Mouse (Mus musculus) limb, embryonic 15.5 days (tissue): ENCODE data around the gene Paqr7. TPM values are rescaled to one million over a fixed set of nuclear protein-coding genes. Genes with fewer than 3 reads are reported as not detected.

Experiments
- ATAC-seq: fragments of 200-750 bp; cut with Nextera tagmentation; 2 replicates; pipeline ENCODE4 v1.8.0; 2017; ENCODE audit warnings: low read depth, moderate TSS enrichment; ENCODE audit not compliant: insufficient number of reproducible peaks, low FRiP score, low TSS enrichment
- H3K27ac ChIP-seq: fragments of 300-500 bp; sonication (generic); 2 replicates; pipeline ENCODE4 v1.5.1; 2015; ENCODE audit warnings: moderate library complexity, mild to moderate bottlenecking, inconsistent platforms
- H3K27me3 ChIP-seq: fragments of 300-500 bp; sonication (generic); 2 replicates; pipeline ENCODE4 v1.6.1; 2015; ENCODE audit warnings: inconsistent platforms
- H3K36me3 ChIP-seq: fragments of 300-500 bp; sonication (generic); 2 replicates; pipeline ENCODE4 v1.6.1; 2015; ENCODE audit warnings: inconsistent platforms
- H3K4me1 ChIP-seq: fragments of 300-500 bp; sonication (generic); 2 replicates; pipeline ENCODE4 v1.6.1; 2015; ENCODE audit warnings: inconsistent platforms
- H3K4me2 ChIP-seq: fragments of 300-500 bp; sonication (generic); 2 replicates; pipeline ENCODE4 v1.6.1; 2015; ENCODE audit warnings: mild to moderate bottlenecking, inconsistent platforms
- H3K4me3 ChIP-seq: fragments of 300-500 bp; sonication (generic); 2 replicates; pipeline ENCODE4 v1.5.1; 2015; ENCODE audit warnings: mild to moderate bottlenecking, inconsistent platforms
- H3K9ac ChIP-seq: fragments of 300-500 bp; sonication (generic); 2 replicates; pipeline ENCODE4 v1.6.1; 2015; ENCODE audit warnings: inconsistent platforms
- H3K9me3 ChIP-seq: fragments of 300-500 bp; sonication (generic); 2 replicates; pipeline ENCODE4 v1.6.1; 2016; ENCODE audit warnings: inconsistent platforms
- WGBS: fragments of 180-500 bp; shearing (Covaris S2); methylation state at CpG from one replicate; pipeline ENCODE4 v1.1.7; 2015; 5-methylcytosine and 5-hydroxymethylcytosine counted together
- microRNA-seq: library from miRNA; unstranded; fragments of <30 nt; microRNA quantifications from one replicate; pipeline ENCODE4, GENCODE M21; 2016
- polyA plus RNA-seq: library from polyadenylated mRNA; unstranded; fragments of >200 nt; fragmentation: Nextera tagmentation; extraction: Ambion mirVana; gene quantifications from 2 replicates; pipeline ENCODE4 v1.2.1, GENCODE M21; 2015

The Paqr7 gene
- polyA plus RNA-seq, 1 experiment from 2014 or later = 6.3 TPM

GRCm38 (mm10) chr4:134548169-134548938, 51.9 kb downstream of the Paqr7 start:
- no peak overlapping the region for H3K4me2 ChIP-seq
- peaks cover 6% of the 10 kb centered on the region; the same call in 1 of the 2 replicates for H3K9me3 ChIP-seq
- peaks cover 61% of the 10 kb centered on the region for H3K36me3 ChIP-seq
- H3K27ac ChIP-seq = no peak overlapping the region
- no peak for ATAC-seq
- H3K4me3 ChIP-seq = no peak overlapping the region
- 65% methylated on average over 18 of the region's 18 CpGs for WGBS
- H3K9ac ChIP-seq = no peak overlapping the region
- no peaks in the 10 kb centered on the region for H3K27me3 ChIP-seq
- H3K4me1 ChIP-seq = peaks cover 34% of the 10 kb centered on the region

- H3K4me3 ChIP-seq = no peak overlapping the region
- H3K4me1 ChIP-seq = peaks cover 34% of the 10 kb centered on the region
- H3K27me3 ChIP-seq = no peaks in the 10 kb centered on the region
- no peak for ATAC-seq
- no peak overlapping the region for H3K27ac ChIP-seq
- H3K9ac ChIP-seq = no peak overlapping the region
- H3K36me3 ChIP-seq = peaks cover 47% of the 10 kb centered on the region
- H3K9me3 ChIP-seq = peaks cover 6% of the 10 kb centered on the region; the same call in 1 of the 2 replicates
- H3K4me2 ChIP-seq = no peak overlapping the region
- WGBS = 98% methylated on average over 8 of the region's 8 CpGs
These were observed 53.4 kb downstream of the Paqr7 start for GRCm38 (mm10) chr4:134549899-134550298.

GRCm38 (mm10) chr4:134551494-134552316, 55.2 kb downstream of the Paqr7 start, which contains the start of gene Selenon:
Gene Selenon, minus strand, starts transcription at chr4:134552166.
- Histone ChIP-seq H3K36me3 (peaks cover 31% of the 10 kb centered on the region), H3K9ac (peak within 1 kb of the TSS; percentile 98), H3K4me2 (peak within 1 kb of the TSS; percentile 58), H3K27me3 (no peaks in the 10 kb centered on the region), H3K4me1 (peaks cover 34% of the 10 kb centered on the region), H3K4me3 (peak within 1 kb of the TSS; percentile 64), H3K9me3 (peaks cover 6% of the 10 kb centered on the region; the same call in 1 of the 2 replicates), H3K27ac (peak within 1 kb of the TSS; percentile 83)
- peak; percentile 76 for ATAC-seq
- WGBS = 1% methylated on average over 46 of the region's 67 CpGs

- Histone ChIP-seq H3K27ac (no peak overlapping the region), H3K27me3 (no peaks in the 10 kb centered on the region)
- 80% methylated on average over 1 of the region's 1 CpGs for WGBS
These were observed 57.1 kb downstream of the Paqr7 start for GRCm38 (mm10) chr4:134553631-134554030.

DNA sequence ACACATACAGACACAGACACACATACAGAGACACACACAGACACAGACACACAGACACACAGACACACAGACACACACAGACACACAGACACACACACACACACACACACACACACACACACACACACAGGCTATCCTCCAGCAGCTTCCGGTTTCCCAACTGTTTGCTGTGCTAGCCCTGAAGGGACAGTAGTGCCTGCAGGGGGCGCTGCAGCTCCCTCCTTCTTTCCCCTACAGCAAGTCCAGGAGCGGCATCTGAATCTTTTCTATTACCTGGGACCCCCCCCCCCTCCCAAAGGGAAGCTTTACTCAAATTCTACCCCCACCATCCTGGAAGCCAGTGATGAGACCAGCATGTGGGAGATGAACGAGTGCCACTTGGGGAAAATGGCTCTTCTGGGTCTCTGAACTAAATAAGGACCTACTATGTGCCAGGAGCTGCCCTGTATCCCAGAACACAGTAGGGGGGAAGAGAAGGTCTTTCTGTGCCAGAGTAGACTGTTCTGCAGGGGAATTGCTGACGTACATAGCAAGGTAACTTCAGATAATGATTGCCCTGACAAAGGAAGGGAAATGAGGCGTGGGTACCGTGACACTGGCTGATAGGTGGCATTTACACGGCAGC, 59.6 kb downstream of the Paqr7 start:
- no peak overlapping the region for H3K27ac ChIP-seq
- H3K36me3 ChIP-seq = no peaks in the 10 kb centered on the region
- H3K27me3 ChIP-seq = no peaks in the 10 kb centered on the region
- no peak overlapping the region for H3K9ac ChIP-seq
- WGBS = 65% methylated on average over 8 of the region's 8 CpGs
- peaks cover 23% of the 10 kb centered on the region for H3K4me1 ChIP-seq
- no peak overlapping the region for H3K4me2 ChIP-seq
- ATAC-seq = no peak
- H3K4me3 ChIP-seq = no peak overlapping the region
- no peaks in the 10 kb centered on the region for H3K9me3 ChIP-seq

More at GRCm38 (mm10) chr4:134553631-134554030, 57.1 kb downstream of the Paqr7 start:
- no peak overlapping the region for H3K9ac ChIP-seq
- peaks cover 30% of the 10 kb centered on the region for H3K4me1 ChIP-seq
- H3K9me3 ChIP-seq = peaks cover 6% of the 10 kb centered on the region; the same call in 1 of the 2 replicates
- ATAC-seq = no peak
- peaks cover 19% of the 10 kb centered on the region for H3K36me3 ChIP-seq
- no peak overlapping the region for H3K4me3 ChIP-seq
- no peak overlapping the region for H3K4me2 ChIP-seq

GRCm38 (mm10) chr4:134557626-134558249, 61.2 kb downstream of the Paqr7 start:
- Histone ChIP-seq H3K9me3 (no peaks in the 10 kb centered on the region), H3K36me3 (no peaks in the 10 kb centered on the region), H3K27ac (peak overlapping the region; percentile 61), H3K9ac (no peak overlapping the region), H3K4me1 (peaks cover 14% of the 10 kb centered on the region), H3K4me2 (no peak overlapping the region), H3K4me3 (no peak overlapping the region), H3K27me3 (no peaks in the 10 kb centered on the region)
- ATAC-seq = no peak
- WGBS = 10% methylated on average over 16 of the region's 16 CpGs

DNA sequence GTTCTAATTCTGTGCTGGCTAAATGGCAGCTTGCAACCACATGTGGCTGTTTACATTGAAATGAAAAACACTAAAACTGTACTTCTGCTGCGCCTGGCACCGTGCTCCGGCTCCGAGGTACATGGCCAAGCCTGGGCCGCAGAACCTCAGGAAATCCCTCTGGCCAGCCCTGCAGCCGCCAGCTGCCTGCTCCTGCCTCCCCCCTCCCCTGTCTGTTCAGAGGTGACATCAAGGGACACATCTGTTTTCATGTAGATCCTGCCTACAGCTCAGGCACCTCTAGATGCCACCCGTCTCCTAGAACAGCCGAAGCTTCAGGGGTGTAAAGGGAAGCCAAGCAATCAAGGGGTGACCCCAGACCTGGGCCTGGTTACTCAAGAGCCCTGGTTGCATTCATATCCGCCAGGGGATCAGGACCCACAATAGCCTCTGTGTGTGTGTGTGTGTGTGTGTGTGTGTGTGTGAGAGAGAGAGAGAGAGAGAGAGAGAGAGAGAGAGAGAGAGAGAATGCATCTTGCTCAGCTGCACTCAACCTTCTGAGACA, 62.1 kb downstream of the Paqr7 start:
- 28% methylated on average over 9 of the region's 9 CpGs for whole genome bisulfite sequencing
- Histone ChIP-seq H3K4me1 (peaks cover 14% of the 10 kb centered on the region), H3K4me3 (no peak overlapping the region), H3K27me3 (no peaks in the 10 kb centered on the region), H3K27ac (peak overlapping the region; percentile 61), H3K9me3 (no peaks in the 10 kb centered on the region), H3K36me3 (0 out of 2 replicates have a peak, but pooled peaks cover 3% of the 10 kb centered on the region), H3K9ac (no peak overlapping the region), H3K4me2 (no peak overlapping the region)
- no peak for ATAC-seq

DNA sequence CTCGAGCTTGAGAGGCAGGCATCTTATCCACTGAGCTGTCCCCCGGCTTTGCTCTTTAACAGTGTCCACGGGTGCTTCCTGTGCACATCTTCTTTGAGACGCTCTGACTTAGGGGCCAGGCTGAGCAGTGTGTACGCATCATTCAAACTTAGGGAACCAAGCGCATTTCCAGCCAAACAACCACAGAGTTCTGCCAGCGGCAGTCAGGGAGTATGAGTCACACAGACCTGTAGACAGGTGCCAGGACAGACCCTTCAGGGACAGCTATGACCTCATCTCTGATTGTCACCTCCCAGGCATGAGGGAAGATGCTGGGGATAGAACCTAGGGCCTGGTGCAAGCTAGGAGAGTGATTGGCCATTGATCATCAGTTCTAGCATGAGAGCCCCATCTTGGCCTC, 62.7 kb downstream of the Paqr7 start:
- H3K27ac ChIP-seq = no peak overlapping the region
- peaks cover 14% of the 10 kb centered on the region for H3K4me1 ChIP-seq
- WGBS = 72% methylated on average over 7 of the region's 7 CpGs
- H3K9me3 ChIP-seq = no peaks in the 10 kb centered on the region
- ATAC-seq = no peak
- no peak overlapping the region for H3K4me2 ChIP-seq
- 0 out of 2 replicates have a peak, but pooled peaks cover 3% of the 10 kb centered on the region for H3K36me3 ChIP-seq
- no peaks in the 10 kb centered on the region for H3K27me3 ChIP-seq
- no peak overlapping the region for H3K9ac ChIP-seq
- H3K4me3 ChIP-seq = no peak overlapping the region

Small RNAs within 50 kb of the gene (microRNA-seq; reads per million reads assigned to microRNA genes)
- 1.2 reads per million for gene Gm23634

Other genes with a start within 250 kb of the Paqr7 start
- not detected in 2 replicates for gene Gm30191, start 249.8 kb upstream of the Paqr7 start, polyA plus RNA-seq
- 5.8 and 7.8 TPM in 2 replicates for gene Grrp1, start 242.6 kb upstream of the Paqr7 start, polyA plus RNA-seq
- gene Pdik1l, start 208.8 kb upstream of the Paqr7 start, polyA plus RNA-seq = 19.7 and 20.2 TPM in 2 replicates
- 3.2 and 8.0 TPM in 2 replicates for gene Trim63, start 181.6 kb upstream of the Paqr7 start, polyA plus RNA-seq
- 1.3 and 2.6 TPM in 2 replicates for gene Slc30a2, start 153.5 kb upstream of the Paqr7 start, polyA plus RNA-seq
- gene Extl1, start 112.8 kb upstream of the Paqr7 start, polyA plus RNA-seq = 6.4 and 7.8 TPM in 2 replicates
- gene Pafah2, start 100.4 kb upstream of the Paqr7 start, polyA plus RNA-seq = 20.7 and 20.8 TPM in 2 replicates
- gene Stmn1, start 28.4 kb upstream of the Paqr7 start, polyA plus RNA-seq = 1,227 and 1,246 TPM in 2 replicates
- gene Aunip, start 14.3 kb downstream of the Paqr7 start, polyA plus RNA-seq = 8.9 and 12.1 TPM in 2 replicates
- gene Mtfr1l, start 38.7 kb downstream of the Paqr7 start, polyA plus RNA-seq = 105 and 114 TPM in 2 replicates
- gene Selenon, start 55.5 kb downstream of the Paqr7 start, polyA plus RNA-seq = 17.2 and 21.9 TPM in 2 replicates
- 4.7 and 5.6 TPM in 2 replicates for gene Man1c1, start 207.6 kb downstream of the Paqr7 start, polyA plus RNA-seq